Mouse (Mus musculus): Measurements from ENCODE around the gene Edc4.

Edc4 gene

DNA sequence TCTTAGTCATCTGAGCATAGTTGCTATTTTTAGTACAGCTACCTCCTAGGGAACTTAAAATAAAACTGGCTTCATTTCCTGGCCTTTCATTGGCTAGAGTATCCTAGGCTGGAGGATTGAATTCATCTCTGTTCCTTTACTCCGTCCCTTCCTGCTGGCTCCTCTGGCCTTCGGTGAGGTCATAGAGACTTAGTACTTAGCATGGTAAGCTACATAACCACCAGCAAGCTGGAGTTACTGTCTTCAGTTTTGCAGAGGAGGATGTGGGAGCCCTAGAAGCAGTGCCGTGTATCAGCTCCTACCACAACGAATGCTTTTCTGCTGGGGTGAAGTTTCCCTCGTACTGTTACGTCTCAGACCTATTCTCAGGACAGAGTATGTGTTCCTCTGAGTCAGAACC, 6.4 kb upstream of the Edc4 start:
- no peak for DNase-seq (ENCODE audit: low spot score in 2 of 2)

DNA sequence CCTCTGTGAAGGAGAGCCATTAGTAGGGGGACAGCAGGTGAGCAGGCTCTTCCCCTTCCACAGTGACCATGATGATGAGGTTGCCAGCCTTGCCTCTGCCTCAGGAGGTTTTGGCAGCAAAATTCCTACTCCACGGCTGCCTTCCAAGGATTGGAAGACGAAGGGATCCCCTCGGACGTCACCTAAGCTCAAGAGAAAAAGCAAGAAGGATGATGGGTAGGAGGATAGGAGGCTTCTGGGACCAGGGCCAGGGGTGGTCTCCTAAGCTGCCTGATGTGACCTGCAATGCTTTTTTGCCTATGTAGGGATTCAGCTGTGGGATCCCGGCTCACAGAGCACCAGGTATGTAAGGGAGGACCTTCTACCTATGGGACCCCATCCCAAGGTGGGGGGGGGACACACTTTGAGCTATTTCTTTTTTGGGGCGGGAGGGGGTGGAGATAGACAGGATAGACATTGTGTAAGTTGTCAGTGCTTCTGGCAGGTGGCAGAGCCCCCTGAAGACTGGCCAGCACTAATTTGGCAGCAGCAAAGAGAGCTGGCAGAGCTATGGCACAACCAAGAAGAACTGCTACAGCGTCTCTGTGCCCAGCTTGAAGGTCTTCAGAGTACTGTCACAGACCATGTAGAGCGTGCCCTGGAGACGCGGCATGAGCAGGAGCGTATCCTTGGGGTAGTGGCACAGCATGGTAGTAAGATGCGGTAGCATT, 9.2 kb downstream of the Edc4 start:
- DNase-seq (ENCODE audit: low spot score in 2 of 2): no peak

DNA sequence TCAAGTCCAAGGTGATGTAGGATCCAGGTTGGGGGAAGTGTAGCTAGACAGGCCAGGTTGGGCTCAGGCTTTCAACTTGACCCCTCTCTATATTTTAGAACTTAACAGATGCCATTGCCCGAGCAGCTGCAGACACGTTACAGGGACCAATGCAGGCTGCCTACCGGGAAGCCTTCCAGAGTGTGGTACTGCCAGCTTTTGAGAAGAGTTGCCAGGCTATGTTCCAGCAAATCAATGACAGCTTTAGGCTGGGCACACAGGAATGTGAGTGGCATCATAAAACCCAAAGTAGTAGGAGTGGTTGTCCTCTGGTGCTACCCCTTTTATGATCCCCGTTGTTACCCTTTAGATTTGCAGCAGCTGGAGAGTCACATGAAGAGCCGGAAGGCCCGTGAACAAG, 10.2 kb downstream of the Edc4 start:
- DNase-seq (ENCODE audit: low spot score in 2 of 2): no peak

DNA sequence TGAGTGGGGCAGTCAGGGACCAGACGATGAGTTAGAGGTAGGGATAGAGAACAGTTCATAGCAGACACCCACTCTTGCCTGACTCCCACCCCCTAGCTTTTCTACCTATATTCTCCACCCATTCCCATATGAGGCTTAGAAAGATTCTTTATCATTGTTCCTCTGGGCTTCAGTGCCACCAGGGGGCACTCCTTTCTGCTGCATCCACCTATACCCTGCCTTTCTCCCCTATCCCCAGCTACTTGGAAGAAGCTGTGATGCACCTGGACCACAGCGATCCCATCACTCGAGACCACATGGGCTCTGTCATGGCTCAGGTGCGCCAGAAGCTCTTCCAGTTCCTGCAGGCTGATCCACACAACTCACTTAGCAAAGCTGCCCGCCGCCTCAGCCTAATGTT, 11.8 kb downstream of the Edc4 start:
- DNase-seq (ENCODE audit: low spot score in 2 of 2): no peak

DNA sequence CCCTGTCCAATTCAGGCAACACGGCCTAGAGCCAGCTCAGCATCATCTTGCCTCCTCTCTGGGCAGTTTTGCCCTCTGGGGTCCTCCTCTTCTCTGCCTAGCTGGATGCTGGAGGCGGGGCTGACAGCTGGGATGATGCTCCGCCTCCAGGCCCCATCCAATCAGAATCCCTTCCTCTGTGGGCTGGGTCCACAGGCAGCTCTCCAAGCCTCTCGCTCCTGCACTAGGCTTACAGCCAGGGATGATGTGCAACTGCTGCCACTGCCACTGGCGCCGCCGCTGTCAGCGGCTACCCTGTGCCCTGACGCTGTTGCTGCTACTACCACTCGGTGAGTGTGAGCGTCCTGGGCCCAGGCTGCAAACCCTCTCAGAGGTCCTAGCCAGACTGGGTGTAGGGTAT, 12.7 kb downstream of the Edc4 start, which contains the start of gene Nrn1l:
TSS of gene Nrn1l (plus strand) at position 229 of the 400 bp plus-strand sequence.
- DNase-seq (ENCODE audit: low spot score in 2 of 2): peak; percentile 71 to 78

DNA sequence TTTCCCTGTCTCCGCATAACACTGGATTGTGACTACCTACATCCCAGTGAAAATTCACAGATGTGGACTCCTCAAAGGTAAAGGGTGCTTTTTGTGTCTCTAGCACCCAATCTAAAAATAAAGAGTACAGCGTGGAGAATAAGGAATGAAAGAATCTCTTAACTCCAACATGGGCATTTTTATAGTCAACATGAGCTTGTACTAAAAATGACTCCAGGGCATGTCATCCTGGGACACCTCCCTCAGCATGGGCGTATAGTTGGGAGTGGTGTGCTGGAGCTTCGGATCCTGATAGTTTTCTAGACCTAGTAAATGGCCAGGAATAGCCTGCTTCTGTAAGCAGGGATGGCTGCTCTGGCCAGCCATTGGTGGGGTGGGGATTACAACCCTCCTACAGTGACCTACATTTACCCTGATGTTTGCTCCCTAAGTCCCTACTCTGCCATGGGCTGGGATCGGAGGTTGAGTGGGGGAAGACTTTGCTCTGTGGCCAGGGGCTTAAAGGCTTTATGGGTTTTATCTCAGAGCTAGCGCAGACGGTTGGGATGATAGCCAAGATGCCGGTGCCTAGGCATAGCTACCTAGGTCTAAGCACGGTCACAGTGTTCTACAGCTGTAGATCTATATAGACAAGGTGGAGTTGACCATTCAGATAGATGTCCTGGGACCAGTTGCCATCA, 17.3 kb downstream of the Edc4 start:
- DNase-seq (ENCODE audit: low spot score in 2 of 2): no peak

DNA sequence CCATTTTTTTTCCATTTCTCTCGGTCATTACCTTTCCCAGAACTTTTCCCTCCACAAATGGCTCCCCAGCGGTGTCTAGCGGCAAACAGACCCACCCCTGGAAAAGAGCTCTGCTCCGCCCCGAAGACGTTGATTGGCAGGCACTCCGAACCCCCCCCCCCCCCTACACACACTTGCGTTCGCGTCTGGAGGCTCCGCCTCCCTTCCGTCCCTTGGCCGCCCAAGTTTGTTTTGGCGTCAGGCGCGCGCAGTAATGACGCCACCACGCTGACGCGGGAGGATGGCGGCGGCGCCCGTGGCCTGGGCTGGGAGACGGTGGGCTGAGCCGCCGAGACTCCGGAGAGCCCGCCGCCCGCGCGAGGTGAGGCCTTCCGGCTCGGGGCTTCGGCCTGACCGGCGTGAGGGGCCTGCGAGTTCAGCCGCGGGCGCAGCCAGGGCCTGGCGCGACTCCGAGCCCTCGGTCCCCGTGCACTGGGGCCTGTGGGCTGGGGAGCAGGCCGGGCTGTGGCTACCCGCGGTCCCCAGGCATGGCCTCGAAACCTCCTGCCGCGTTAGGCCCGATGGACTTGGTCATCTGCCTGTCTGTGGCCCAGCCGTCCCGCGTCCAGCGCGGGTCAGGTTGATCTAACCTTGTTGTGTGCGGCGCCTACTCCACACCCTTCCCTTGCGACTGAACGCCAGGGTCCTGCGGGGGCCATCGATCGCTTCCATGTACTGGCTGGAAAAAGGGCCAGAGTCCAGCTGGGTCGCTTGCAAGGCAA, 19.7 kb downstream of the Edc4 start, which contains the start of gene Pskh1:
TSS of gene Pskh1 (plus strand) at position 262 of the 761 bp plus-strand sequence.
- DNase-seq (ENCODE audit: low spot score in 2 of 2): peak; percentile 90 to 92

- no peak for DNase-seq (ENCODE audit: low spot score in 2 of 2)
Observed at GRCm38 (mm10) chr8:105900941-105901616, 20.4 kb downstream of the Edc4 start.

- no peak for DNase-seq (ENCODE audit: low spot score in 2 of 2)
Observed at GRCm38 (mm10) chr8:105919390-105919789, 38.7 kb downstream of the Edc4 start.

- DNase-seq (ENCODE audit: low spot score in 2 of 2): no peak
Observed at GRCm38 (mm10) chr8:105925123-105925522, 44.4 kb downstream of the Edc4 start.

DNA sequence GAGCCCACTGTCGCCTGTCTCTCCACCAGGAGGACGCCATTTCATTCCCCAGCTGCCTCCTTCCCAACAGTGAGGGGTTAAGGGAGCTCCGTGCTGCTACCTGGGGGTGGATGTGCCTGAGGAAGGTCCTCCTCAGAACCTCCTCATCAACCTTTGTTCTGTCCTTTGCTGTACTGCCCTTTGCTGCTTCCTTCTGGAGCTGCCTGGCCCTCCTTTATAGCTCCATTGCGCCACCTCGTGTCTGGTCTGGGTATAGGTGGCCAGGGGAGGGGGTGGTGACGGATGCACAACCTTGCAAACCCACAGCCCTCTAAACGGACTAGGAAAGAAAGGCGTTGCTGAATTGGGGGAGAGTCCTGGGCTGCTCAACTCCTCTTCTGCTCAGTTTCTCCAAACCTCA, 49.9 kb downstream of the Edc4 start:
- DNase-seq (ENCODE audit: low spot score in 2 of 2): peak; percentile 66 to 90

GRCm38 (mm10) chr8:105931271-105931670, 50.6 kb downstream of the Edc4 start:
- DNase-seq (ENCODE audit: low spot score in 2 of 2): no peak

GRCm38 (mm10) chr8:105932525-105932924, 51.8 kb downstream of the Edc4 start:
- DNase-seq (ENCODE audit: low spot score in 2 of 2): no peak

GRCm38 (mm10) chr8:105933762-105934161, 53.1 kb downstream of the Edc4 start, which contains the start of gene Ctrl:
Ctrl (minus strand) TSS chr8:105933862.
- no peak for DNase-seq (ENCODE audit: low spot score in 2 of 2)

DNA sequence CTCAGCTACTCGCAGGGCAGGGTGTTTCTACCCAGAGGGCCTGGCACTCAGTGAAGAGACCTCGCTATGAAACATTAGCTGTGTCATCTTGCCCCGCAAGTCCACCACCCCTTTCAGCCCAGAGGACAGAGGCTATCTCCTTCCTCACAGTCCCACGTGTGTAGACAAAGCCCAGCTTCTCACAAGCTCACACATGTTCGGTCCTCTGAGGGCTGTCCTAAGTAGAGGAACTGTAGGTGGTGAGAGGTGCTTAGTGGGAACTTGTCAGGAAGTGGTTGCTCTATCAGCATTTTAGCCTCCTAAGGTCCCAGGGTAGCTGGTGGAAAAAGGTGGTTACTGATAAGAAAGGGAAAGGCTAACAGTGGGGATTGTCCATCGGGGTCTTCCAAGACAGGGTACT, 54.4 kb downstream of the Edc4 start:
- DNase-seq (ENCODE audit: low spot score in 2 of 2): no peak

- no peak for DNase-seq (ENCODE audit: low spot score in 2 of 2)
Observed at GRCm38 (mm10) chr8:105935863-105936603, 55.4 kb downstream of the Edc4 start.

DNA sequence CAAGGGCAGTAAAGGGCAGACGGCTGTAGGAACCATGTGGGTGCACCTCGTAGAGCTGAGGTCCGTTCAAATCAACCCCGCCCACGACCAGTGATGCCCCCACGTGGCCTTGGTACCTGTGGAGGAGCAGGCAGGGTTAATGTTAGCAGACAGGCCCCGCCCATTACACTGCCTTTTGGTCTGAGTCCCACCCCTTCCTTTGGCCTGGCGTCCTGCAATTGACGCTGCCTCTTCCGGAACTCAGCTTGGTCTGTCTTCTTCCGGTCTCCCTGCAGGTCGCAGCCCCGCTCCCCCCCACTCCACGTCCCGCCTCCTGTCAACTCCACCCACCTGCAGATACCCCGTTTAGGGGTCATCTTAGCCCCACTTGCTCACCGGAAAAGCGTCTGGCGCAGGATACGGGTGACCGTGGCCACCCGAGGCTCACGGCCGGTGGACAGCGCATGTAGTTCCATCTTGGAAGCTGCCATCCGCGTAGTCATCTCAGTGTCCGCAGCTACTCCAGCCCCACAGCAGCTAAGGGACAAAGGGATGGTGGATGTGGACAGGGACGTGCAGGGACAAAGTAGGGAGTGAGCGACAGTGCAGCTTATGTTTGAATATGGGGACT, 56.3 kb downstream of the Edc4 start:
- peak; percentile 81 to 83 for DNase-seq (ENCODE audit: low spot score in 2 of 2)

- no peak for DNase-seq (ENCODE audit: low spot score in 2 of 2)
Observed at GRCm38 (mm10) chr8:105937496-105938305, 57.0 kb downstream of the Edc4 start.

DNA sequence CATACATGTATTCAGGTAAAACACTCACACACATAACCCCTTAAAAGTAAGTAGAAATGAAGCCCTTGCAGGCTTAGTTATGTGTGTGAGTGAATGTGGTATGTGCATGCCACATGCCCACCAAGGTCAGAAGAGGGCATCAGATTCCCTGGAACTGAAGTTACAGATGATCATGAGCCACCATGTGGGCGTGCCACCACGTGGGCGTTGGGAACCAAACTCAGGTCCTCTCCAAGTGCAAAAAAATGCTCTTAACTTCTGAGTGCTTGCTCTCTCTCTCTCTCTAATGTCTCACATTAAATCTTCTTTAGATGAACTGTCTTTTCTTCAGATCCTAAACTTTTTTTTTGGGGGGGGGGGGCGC, 57.6 kb downstream of the Edc4 start, which contains the start of gene Psmb10:
TSS of gene Psmb10 (minus strand) at position 139 of the 364 bp plus-strand sequence.
- DNase-seq (ENCODE audit: low spot score in 2 of 2): no peak

GRCm38 (mm10) chr8:105942026-105942425, 61.3 kb downstream of the Edc4 start:
- no peak for DNase-seq (ENCODE audit: low spot score in 2 of 2)
